Mouse (Mus musculus): ENCODE results near the gene Gtf3c6. TPM values are rescaled to one million over a fixed set of nuclear protein-coding genes. Genes with fewer than 3 reads are reported as not detected.

Gtf3c6 gene
- total and polyA plus RNA-seq, 3 experiments = 32.5 to 107 (median 32.7) TPM

DNA sequence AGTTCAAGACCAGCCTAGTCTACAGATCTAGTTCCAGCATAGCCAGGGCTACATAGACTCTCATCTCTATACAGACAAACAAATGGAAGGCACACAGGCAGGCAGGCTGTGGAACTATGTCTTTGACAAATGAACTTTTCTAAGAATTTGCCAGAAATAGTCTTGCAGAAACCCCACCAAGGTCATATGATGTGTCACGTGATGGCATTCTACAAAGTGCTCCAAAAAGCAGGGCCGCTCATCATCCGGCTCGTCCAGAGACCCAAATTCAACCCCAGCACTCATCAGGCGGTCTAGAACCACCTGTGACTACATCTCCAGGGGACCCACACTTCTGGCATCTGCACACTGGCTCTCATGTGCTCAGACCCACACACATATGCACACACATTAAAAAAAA, 20.1 kb downstream of the Gtf3c6 start:
- Histone ChIP-seq H3K36me3 (replicated peaks in 1 of 2; ENCODE audit: control insufficient read depth in 1 of 2, insufficient read depth in 1 of 2, low read length in 1 of 2) (peaks cover 50 to 88% of the 10 kb centered on the region in 2 experiments), H3K27me3 (replicated peaks) (no peaks in the 10 kb centered on the region), H3K4me2 (ENCODE audit: insufficient read depth, low read depth, poor library complexity, severe bottlenecking) (no peak overlapping the region), H3K9ac (ENCODE audit: insufficient read depth, low read depth) (no peak overlapping the region), H3K4me3 (replicated peaks in 1 of 3; ENCODE audit: low read depth in 2 of 3, low read length in 2 of 3, poor library complexity in 1 of 3) (no peak overlapping the region), H3K4me1 (ENCODE audit: control insufficient read depth in 1 of 2, insufficient read depth in 2 of 2) (peaks cover 0 to 4% of the 10 kb centered on the region in 2 experiments; a peak in 1 of 4 replicates), H3K9me3 (replicated peaks; ENCODE audit: low read length) (no peaks in the 10 kb centered on the region), H3K79me2 (replicated peaks; ENCODE audit: control insufficient read depth, extremely low read depth, insufficient read depth, poor library complexity, severe bottlenecking) (peaks cover 26% of the 10 kb centered on the region), H3K27ac (ENCODE audit: insufficient read depth, low read depth) (no peak overlapping the region)
- dilution Hi-C loops (cut with MboI; ENCODE audit: extremely low pct_ligation_motif_present, extremely low pct_unique_long_range_greater_than_20kb, low sequenced_read_pairs) = no loop called here
- in situ Hi-C loops (cut with MboI; ENCODE audit: low pct_ligation_motif_present, low pct_unique_long_range_greater_than_20kb, low sequenced_read_pairs) = no loop called here
- DNase-seq (ENCODE audit: extremely low read depth) = no peak
- TF ChIP-seq MAFK (IDR thresholded peaks at IDR 0.05; ENCODE audit: insufficient replicate concordance, low read length) (no peak), UBTF (IDR thresholded peaks at IDR 0.05; ENCODE audit: low read depth, low read length) (no peak), HCFC1 (IDR thresholded peaks at IDR 0.05; ENCODE audit: low read depth, low read length) (no peak), IRF4 (IDR thresholded peaks at IDR 0.05; ENCODE audit: low read depth, low read length) (no peak), BHLHE40 (IDR thresholded peaks at IDR 0.05; ENCODE audit: low read depth, low read length) (no peak), RCOR1 (conservative IDR thresholded peaks at IDR 0.05; ENCODE audit: low read depth, low read length) (no peak), ZKSCAN1 (IDR thresholded peaks at IDR 0.05; ENCODE audit: borderline replicate concordance, low read depth, low read length) (no peak), USF1 (IDR thresholded peaks at IDR 0.05; ENCODE audit: low read depth, low read length) (no peak), SIN3A (IDR thresholded peaks at IDR 0.05; ENCODE audit: low read length) (no peak), NELFE (IDR thresholded peaks at IDR 0.05; ENCODE audit: low read depth, low read length) (no peak)

DNA sequence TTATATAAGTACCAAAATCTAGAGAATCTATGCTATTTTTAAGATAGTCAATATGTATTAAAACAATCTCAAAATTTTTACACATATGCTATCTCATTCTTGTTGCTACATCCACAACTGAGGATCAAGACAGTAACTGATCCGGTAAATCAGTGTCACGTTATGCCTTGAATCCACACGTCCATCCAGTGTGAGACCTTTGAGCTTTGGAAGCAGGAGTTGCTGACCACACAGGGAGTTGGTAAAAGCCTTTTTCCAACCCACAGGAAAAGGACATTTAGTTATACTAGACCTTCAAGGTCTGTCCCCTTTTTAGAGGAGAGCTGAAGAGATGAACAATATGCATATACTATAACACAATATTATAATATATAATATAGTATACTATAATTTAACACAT, 24.7 kb downstream of the Gtf3c6 start:
- H3K4me2 ChIP-seq (ENCODE audit: insufficient read depth, low read depth, poor library complexity, severe bottlenecking) = no peak overlapping the region
- no peak overlapping the region for H3K27ac ChIP-seq (ENCODE audit: insufficient read depth, low read depth)
- H3K4me1 ChIP-seq (ENCODE audit: control insufficient read depth in 1 of 2, insufficient read depth in 2 of 2) = no peaks in the 10 kb centered on the region
- H3K9me3 ChIP-seq (replicated peaks; ENCODE audit: low read length) = no peaks in the 10 kb centered on the region
- peaks cover 6% of the 10 kb centered on the region for H3K79me2 ChIP-seq (replicated peaks; ENCODE audit: control insufficient read depth, extremely low read depth, insufficient read depth, poor library complexity, severe bottlenecking)
- H3K27me3 ChIP-seq (replicated peaks) = no peaks in the 10 kb centered on the region
- dilution Hi-C loops (cut with MboI; ENCODE audit: extremely low pct_ligation_motif_present, extremely low pct_unique_long_range_greater_than_20kb, low sequenced_read_pairs) = no loop called here
- peaks cover 52 to 91% of the 10 kb centered on the region in 2 experiments for H3K36me3 ChIP-seq (replicated peaks in 1 of 2; ENCODE audit: control insufficient read depth in 1 of 2, insufficient read depth in 1 of 2, low read length in 1 of 2)
- H3K9ac ChIP-seq (ENCODE audit: insufficient read depth, low read depth) = no peak overlapping the region
- in situ Hi-C loops (cut with MboI; ENCODE audit: low pct_ligation_motif_present, low pct_unique_long_range_greater_than_20kb, low sequenced_read_pairs) = no loop called here
- H3K4me3 ChIP-seq (replicated peaks in 1 of 3; ENCODE audit: low read depth in 2 of 3, low read length in 2 of 3, poor library complexity in 1 of 3) = no peak overlapping the region
- TF ChIP-seq SMC3 (IDR thresholded peaks at IDR 0.05; ENCODE audit: low read depth, low read length) = no peak
- no peak for TF ChIP-seq BHLHE40 (IDR thresholded peaks at IDR 0.05; ENCODE audit: low read depth, low read length)
- TF ChIP-seq CHD1 (IDR thresholded peaks at IDR 0.05; ENCODE audit: low read depth, low read length) = no peak
- no peak for TF ChIP-seq MAFK (IDR thresholded peaks at IDR 0.05; ENCODE audit: insufficient replicate concordance, low read length)
- no peak for TF ChIP-seq ZNF384 (IDR thresholded peaks at IDR 0.05; ENCODE audit: low read depth, low read length)
- no peak for TF ChIP-seq IRF4 (IDR thresholded peaks at IDR 0.05; ENCODE audit: low read depth, low read length)
- TF ChIP-seq ETS1 (conservative IDR thresholded peaks at IDR 0.05; ENCODE audit: low read depth, low read length) = no peak
- TF ChIP-seq ZC3H11A (IDR thresholded peaks at IDR 0.05; ENCODE audit: low read depth, low read length) = no peak
- TF ChIP-seq ZKSCAN1 (IDR thresholded peaks at IDR 0.05; ENCODE audit: borderline replicate concordance, low read depth, low read length) = no peak
- TF ChIP-seq MEF2A (IDR thresholded peaks at IDR 0.05; ENCODE audit: borderline replicate concordance, low read depth, low read length) = no peak
- DNase-seq (ENCODE audit: extremely low read depth) = no peak

Data from CH12.LX (cell line).